Mouse (Mus musculus): ENCODE results near the gene Kdm5a. TPM values are rescaled to one million over a fixed set of nuclear protein-coding genes. Genes with fewer than 3 reads are reported as not detected.

Gene Kdm5a
- polyA plus RNA-seq, 1 experiment from 2014 or later, result 32.7 TPM

DNA sequence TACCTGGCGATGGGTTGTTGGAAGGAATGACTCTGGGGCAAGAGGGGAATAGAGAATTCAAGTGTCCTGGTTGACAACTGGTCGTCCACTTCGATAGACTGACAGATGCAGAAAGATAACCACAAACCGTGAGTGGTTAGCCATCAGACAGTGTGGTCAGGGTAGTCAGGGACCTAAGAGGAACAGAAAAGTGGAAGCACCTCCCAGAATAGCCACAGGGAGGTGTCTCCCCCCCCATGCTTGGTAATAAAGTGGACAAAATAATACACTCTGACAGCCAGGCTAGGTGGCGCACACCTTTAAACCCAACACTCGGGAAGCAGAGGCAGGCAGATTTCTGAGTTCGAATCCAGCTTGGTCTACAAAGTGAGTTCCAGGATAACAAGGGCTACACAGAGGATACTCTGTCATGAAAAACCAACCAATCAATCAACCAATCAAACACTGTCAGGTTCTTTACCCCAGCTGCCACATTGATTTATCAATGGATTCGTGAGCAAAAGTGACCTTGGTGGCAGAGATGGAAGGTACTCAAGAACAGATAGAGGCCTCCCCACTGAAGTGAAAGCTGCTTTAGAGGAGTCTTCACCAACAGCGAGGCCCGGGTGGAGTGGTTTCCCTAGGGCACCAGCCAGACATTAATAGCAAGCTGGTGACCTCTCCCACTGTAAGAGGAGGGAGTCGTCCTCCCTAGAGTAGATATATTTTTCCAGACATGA is 88.6 kb downstream of the Kdm5a start:
- Histone ChIP-seq H3K4me1 (ENCODE audit: insufficient read depth, low read depth, low read length) (no peaks in the 10 kb centered on the region), H3K36me3 (ENCODE audit: insufficient read depth, low read length) (no peaks in the 10 kb centered on the region), H3K9ac (replicated peaks; ENCODE audit: low read depth) (no peak overlapping the region), H3K4me3 (ENCODE audit: low read depth, low read length) (no peak overlapping the region), H3K27ac (ENCODE audit: low read length) (no peak overlapping the region), H3K4me2 (replicated peaks; ENCODE audit: low read depth, low read length) (no peak overlapping the region), H3K27me3 (replicated peaks; ENCODE audit: insufficient read depth, low read length) (no peaks in the 10 kb centered on the region), H3K9me3 (ENCODE audit: low read length) (no peaks in the 10 kb centered on the region)
- no peak for DNase-seq (ENCODE audit: low spot score)
- TF ChIP-seq EP300 (IDR thresholded peaks at IDR 0.05), result no peak
- TF ChIP-seq CTCF (IDR thresholded peaks at IDR 0.05), result no peak
- 81% methylated on average over 11 of the region's 11 CpGs for WGBS
- no peak for ATAC-seq

DNA sequence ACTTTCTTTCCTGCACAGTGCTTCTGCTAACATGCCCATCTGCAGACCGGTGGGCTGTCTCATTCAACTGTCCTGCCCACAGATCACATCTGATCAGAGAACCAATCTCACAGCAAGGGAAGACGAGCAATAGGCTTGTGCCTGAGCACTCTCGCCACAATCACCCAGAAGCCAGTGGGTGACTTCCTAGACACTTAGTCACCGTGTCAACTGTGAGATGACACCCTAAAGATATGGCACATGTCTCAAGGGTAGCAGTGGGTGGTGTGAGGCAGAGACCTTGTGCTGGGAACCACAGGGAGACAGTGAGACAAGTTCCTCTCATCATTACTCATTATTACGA is 89.2 kb downstream of the Kdm5a start:
- TF ChIP-seq EP300 (IDR thresholded peaks at IDR 0.05) (no peak), CTCF (IDR thresholded peaks at IDR 0.05) (no peak)
- 72% methylated on average over 5 of the region's 5 CpGs for WGBS
- 0 out of 2 replicates have a peak, but pooled peaks have one; percentile 9 for ATAC-seq
- Histone ChIP-seq H3K4me3 (ENCODE audit: low read depth, low read length) (no peak overlapping the region), H3K9ac (replicated peaks; ENCODE audit: low read depth) (no peak overlapping the region), H3K27me3 (replicated peaks; ENCODE audit: insufficient read depth, low read length) (no peaks in the 10 kb centered on the region), H3K4me2 (replicated peaks; ENCODE audit: low read depth, low read length) (no peak overlapping the region), H3K9me3 (ENCODE audit: low read length) (no peaks in the 10 kb centered on the region), H3K36me3 (ENCODE audit: insufficient read depth, low read length) (no peaks in the 10 kb centered on the region), H3K27ac (ENCODE audit: low read length) (no peak overlapping the region), H3K4me1 (ENCODE audit: insufficient read depth, low read depth, low read length) (no peaks in the 10 kb centered on the region)
- no peak for DNase-seq (ENCODE audit: low spot score)

DNA sequence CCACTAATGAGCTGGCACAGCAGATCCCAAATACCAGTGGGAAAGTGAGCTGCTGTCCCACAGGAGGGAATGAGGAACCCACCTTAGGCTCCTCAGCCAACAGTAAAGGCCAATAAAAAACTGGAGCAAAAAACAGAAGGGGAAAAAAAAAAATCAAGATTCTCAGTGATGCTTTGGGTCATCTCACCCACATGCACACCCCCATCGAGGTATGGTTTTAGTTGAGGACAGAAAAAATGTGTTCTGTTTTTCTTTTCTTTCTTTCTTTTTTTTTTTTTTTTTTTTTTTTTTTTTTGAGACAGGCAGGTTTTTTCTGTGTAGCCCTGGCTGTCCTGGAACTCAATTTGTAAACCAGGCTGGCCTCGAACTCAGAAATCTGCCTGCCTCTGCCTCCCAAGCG is 89.6 kb downstream of the Kdm5a start:
- Histone ChIP-seq H3K27me3 (replicated peaks; ENCODE audit: insufficient read depth, low read length) (no peaks in the 10 kb centered on the region), H3K9ac (replicated peaks; ENCODE audit: low read depth) (no peak overlapping the region), H3K27ac (ENCODE audit: low read length) (no peak overlapping the region), H3K4me2 (replicated peaks; ENCODE audit: low read depth, low read length) (no peak overlapping the region), H3K4me3 (ENCODE audit: low read depth, low read length) (no peak overlapping the region), H3K36me3 (ENCODE audit: insufficient read depth, low read length) (no peaks in the 10 kb centered on the region), H3K9me3 (ENCODE audit: low read length) (no peaks in the 10 kb centered on the region), H3K4me1 (ENCODE audit: insufficient read depth, low read depth, low read length) (no peaks in the 10 kb centered on the region)
- 85% methylated on average over 3 of the region's 3 CpGs for WGBS
- no peak for DNase-seq (ENCODE audit: low spot score)
- no peak for ATAC-seq
- TF ChIP-seq EP300 (IDR thresholded peaks at IDR 0.05) (no peak), CTCF (IDR thresholded peaks at IDR 0.05) (no peak)

DNA sequence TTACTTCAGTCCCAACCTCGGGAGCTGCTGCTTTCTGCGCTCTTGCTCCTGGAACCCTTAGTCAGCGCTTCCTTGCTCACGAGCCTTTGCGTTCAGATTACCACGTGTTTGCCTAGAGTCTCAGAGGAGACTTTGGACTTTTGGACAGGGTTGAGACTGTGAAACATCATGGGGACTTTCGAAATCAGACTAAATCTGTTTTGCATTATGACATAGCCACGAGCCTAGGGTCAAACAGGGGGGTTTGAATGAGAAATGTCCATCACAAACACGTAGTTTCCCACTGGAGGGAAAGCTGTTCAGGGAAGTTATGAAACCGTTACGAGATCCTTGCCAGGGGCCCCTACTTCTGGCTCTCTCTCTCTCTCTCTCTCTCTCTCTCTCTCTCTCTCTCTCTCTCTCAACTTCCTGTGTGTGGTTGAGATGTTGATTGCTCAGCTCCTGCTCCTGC is 90.7 kb downstream of the Kdm5a start:
- H3K9me3 ChIP-seq (ENCODE audit: low read length), result no peaks in the 10 kb centered on the region
- H3K36me3 ChIP-seq (ENCODE audit: insufficient read depth, low read length), result no peaks in the 10 kb centered on the region
- H3K4me2 ChIP-seq (replicated peaks; ENCODE audit: low read depth, low read length), result no peak overlapping the region
- no peak overlapping the region for H3K27ac ChIP-seq (ENCODE audit: low read length)
- DNase-seq (ENCODE audit: low spot score), result peak; percentile 82
- TF ChIP-seq EP300 (IDR thresholded peaks at IDR 0.05) (peak; percentile 53; the same call in 1 of the 2 replicates), CTCF (IDR thresholded peaks at IDR 0.05) (no peak)
- H3K27me3 ChIP-seq (replicated peaks; ENCODE audit: insufficient read depth, low read length), result no peaks in the 10 kb centered on the region
- no peak overlapping the region for H3K9ac ChIP-seq (replicated peaks; ENCODE audit: low read depth)
- no peaks in the 10 kb centered on the region for H3K4me1 ChIP-seq (ENCODE audit: insufficient read depth, low read depth, low read length)
- no peak overlapping the region for H3K4me3 ChIP-seq (ENCODE audit: low read depth, low read length)
- 33% methylated on average over 11 of the region's 11 CpGs for WGBS
- peak; percentile 87 for ATAC-seq

DNA sequence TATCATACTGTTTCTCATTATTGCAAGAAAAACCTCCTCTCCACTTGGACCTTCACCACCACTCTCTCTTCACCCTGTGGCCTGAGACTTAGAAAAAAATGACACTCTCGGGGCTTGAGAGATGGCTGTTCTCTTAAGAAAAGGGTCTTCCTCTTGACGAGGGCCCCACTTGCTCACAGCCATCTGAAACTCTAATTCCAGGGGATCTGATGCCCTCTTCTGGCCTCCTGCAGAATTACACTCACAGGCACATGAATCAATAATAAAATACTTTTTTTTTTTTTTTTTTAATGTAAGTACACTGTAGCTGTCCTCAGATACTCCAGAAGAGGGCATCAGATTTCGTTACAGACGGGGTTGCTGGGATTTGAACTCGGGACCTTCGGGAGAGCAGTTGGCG is 93.2 kb downstream of the Kdm5a start:
- no peak for TF ChIP-seq EP300 (IDR thresholded peaks at IDR 0.05)
- TF ChIP-seq CTCF (IDR thresholded peaks at IDR 0.05), result peak; percentile 37
- no peaks in the 10 kb centered on the region for H3K9me3 ChIP-seq (ENCODE audit: low read length)
- H3K27ac ChIP-seq (ENCODE audit: low read length), result no peak overlapping the region
- H3K4me3 ChIP-seq (ENCODE audit: low read depth, low read length), result no peak overlapping the region
- no peaks in the 10 kb centered on the region for H3K36me3 ChIP-seq (ENCODE audit: insufficient read depth, low read length)
- ATAC-seq (no peak), DNase-seq (ENCODE audit: low spot score) (no peak)
- 65% methylated on average over 7 of the region's 7 CpGs for WGBS
- H3K27me3 ChIP-seq (replicated peaks; ENCODE audit: insufficient read depth, low read length), result 0 out of 2 replicates have a peak, but pooled peaks cover 3% of the 10 kb centered on the region
- no peak overlapping the region for H3K9ac ChIP-seq (replicated peaks; ENCODE audit: low read depth)
- H3K4me1 ChIP-seq (ENCODE audit: insufficient read depth, low read depth, low read length), result no peaks in the 10 kb centered on the region
- H3K4me2 ChIP-seq (replicated peaks; ENCODE audit: low read depth, low read length), result no peak overlapping the region

DNA sequence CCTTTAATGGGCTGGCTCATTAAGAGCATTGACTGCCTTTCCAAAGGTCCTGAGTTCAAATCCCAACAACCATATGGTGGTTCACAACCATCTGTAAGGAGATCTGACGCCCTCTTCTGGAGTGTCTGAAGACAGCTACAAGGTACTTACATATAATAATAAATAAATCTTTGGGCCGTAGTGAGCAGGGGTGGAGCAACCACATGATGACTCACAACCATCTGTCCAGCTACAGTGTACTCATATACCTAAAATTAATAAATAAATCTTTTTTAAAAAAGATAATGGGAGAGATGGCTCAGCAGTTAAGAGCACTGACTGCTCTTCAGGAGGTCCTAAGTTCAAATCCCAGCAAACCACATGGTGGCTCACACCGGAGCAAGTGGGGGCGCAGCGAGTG is 93.8 kb downstream of the Kdm5a start:
- WGBS, result 80% methylated on average over 5 of the region's 5 CpGs
- no peak overlapping the region for H3K4me2 ChIP-seq (replicated peaks; ENCODE audit: low read depth, low read length)
- 0 out of 2 replicates have a peak, but pooled peaks cover 5% of the 10 kb centered on the region for H3K27me3 ChIP-seq (replicated peaks; ENCODE audit: insufficient read depth, low read length)
- no peaks in the 10 kb centered on the region for H3K36me3 ChIP-seq (ENCODE audit: insufficient read depth, low read length)
- no peak for DNase-seq (ENCODE audit: low spot score)
- H3K4me1 ChIP-seq (ENCODE audit: insufficient read depth, low read depth, low read length), result no peaks in the 10 kb centered on the region
- ATAC-seq, result no peak
- TF ChIP-seq CTCF (IDR thresholded peaks at IDR 0.05) (no peak), EP300 (IDR thresholded peaks at IDR 0.05) (no peak)
- H3K4me3 ChIP-seq (ENCODE audit: low read depth, low read length), result no peak overlapping the region
- no peaks in the 10 kb centered on the region for H3K9me3 ChIP-seq (ENCODE audit: low read length)
- H3K27ac ChIP-seq (ENCODE audit: low read length), result no peak overlapping the region
- no peak overlapping the region for H3K9ac ChIP-seq (replicated peaks; ENCODE audit: low read depth)

Measured in lung, postnatal 0 days (tissue).